Mouse (Mus musculus) midbrain, postnatal 0 days (tissue): ENCODE measurements around the gene Aunip. TPM values are rescaled to one million over a fixed set of nuclear protein-coding genes. Genes with fewer than 3 reads are reported as not detected.

ENCODE experiments used
- ATAC-seq: fragments of 200-750 bp; cut with Nextera tagmentation; 2 replicates; pipeline ENCODE4 v1.8.0; 2017; ENCODE audit warnings: moderate number of reproducible peaks, mild to moderate bottlenecking, moderate TSS enrichment, moderate library complexity; ENCODE audit not compliant: low FRiP score
- DNase-seq: peaks from one replicate; pipeline ENCODE4 v3.0.0-alpha.2; 2015; ENCODE audit warnings: low spot score
- H3K27ac ChIP-seq: fragments of 300-500 bp; sonication (generic); 2 replicates; pipeline ENCODE4 v1.5.1; 2014; ENCODE audit warnings: low read depth, mild to moderate bottlenecking, low read length, mixed read lengths
- H3K27me3 ChIP-seq: fragments of 300-500 bp; sonication (generic); 2 replicates; pipeline ENCODE4 v1.6.1; 2014; ENCODE audit warnings: low read length, control low read depth, mixed read lengths; ENCODE audit not compliant: insufficient read depth
- H3K36me3 ChIP-seq: fragments of 300-500 bp; sonication (generic); 2 replicates; pipeline ENCODE4 v1.6.1; 2014; ENCODE audit warnings: low read length, control low read depth, mixed read lengths; ENCODE audit not compliant: insufficient read depth
- H3K4me1 ChIP-seq: fragments of 300-500 bp; sonication (generic); 2 replicates; pipeline ENCODE4 v1.6.1; 2014; ENCODE audit warnings: mild to moderate bottlenecking, control low read depth, antibody characterized with exemption, low read length, mixed read lengths; ENCODE audit not compliant: insufficient read depth
- H3K4me2 ChIP-seq: fragments of 300-500 bp; sonication (generic); 2 replicates; pipeline ENCODE4 v1.6.1; 2014; ENCODE audit warnings: low read depth, mild to moderate bottlenecking, low read length, mixed read lengths; ENCODE audit not compliant: poor library complexity, severe bottlenecking
- H3K4me3 ChIP-seq: fragments of 300-500 bp; sonication (generic); 2 replicates; pipeline ENCODE4 v1.5.1; 2014; ENCODE audit warnings: low read depth, mild to moderate bottlenecking, low read length, moderate library complexity
- H3K9ac ChIP-seq: fragments of 300-500 bp; sonication (generic); replicated peaks from 2 replicates; pipeline ENCODE4 v1.6.1; 2014; ENCODE audit warnings: mild to moderate bottlenecking, low read length, moderate library complexity, mixed read lengths; ENCODE audit not compliant: poor library complexity, severe bottlenecking
- H3K9me3 ChIP-seq: fragments of 300-500 bp; sonication (generic); 2 replicates; pipeline ENCODE4 v1.6.1; 2016; ENCODE audit warnings: low read length, control low read depth
- CTCF ChIP-seq: IDR thresholded peaks from 2 replicates; pipeline ENCODE4 v1.5.1; 2016; ENCODE audit warnings: antibody characterized with exemption, mild to moderate bottlenecking
- WGBS: fragments of 180-500 bp; shearing (Covaris S2); extraction: QIAGEN DNeasy Blood & Tissue Kit; methylation state at CpG from one replicate; pipeline ENCODE4 v1.1.7; 2014; 5-methylcytosine and 5-hydroxymethylcytosine counted together
- polyA plus RNA-seq: library from polyadenylated mRNA; unstranded; fragments of >200 nt; fragmentation: Nextera tagmentation; extraction: Ambion mirVana; gene quantifications from 2 replicates; pipeline ENCODE4 v1.2.1, GENCODE M21; 2015
- total RNA-seq: library from RNA; depleted of rRNA; stranded (reverse); fragments of >200 nt; gene quantifications from 2 replicates; pipeline ENCODE4 v1.2.3, GENCODE M21; 2014

The Aunip gene
- total and polyA plus RNA-seq, 2 experiments from 2014 or later = 0.91 to 1.5 TPM

DNA sequence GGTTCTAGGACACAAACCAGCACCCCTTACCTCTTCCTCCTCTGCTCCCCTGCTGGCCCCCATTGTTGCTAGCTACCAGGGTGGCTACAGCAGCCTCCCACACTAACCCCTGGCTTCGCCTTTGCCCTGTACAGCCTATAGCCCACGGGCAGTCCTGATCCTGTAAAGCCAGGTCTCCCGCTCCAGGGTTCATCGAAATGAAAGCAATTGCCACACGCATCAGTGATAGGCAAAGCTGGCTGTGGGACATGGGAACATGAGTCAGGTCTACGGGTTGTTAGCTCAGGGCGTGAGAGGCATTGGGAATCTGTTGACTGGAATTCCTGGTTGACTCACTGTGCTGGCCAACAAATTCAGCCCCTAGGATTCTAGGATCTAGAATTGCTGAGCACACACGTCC lies 28.4 kb upstream of the Aunip start:
- 81% methylated on average over 8 of the region's 8 CpGs for WGBS
- Histone ChIP-seq H3K4me3 (no peak overlapping the region), H3K4me1 (0 out of 2 replicates have a peak, but pooled peaks cover 2% of the 10 kb centered on the region), H3K27me3 (no peaks in the 10 kb centered on the region), H3K9ac (no peak overlapping the region), H3K36me3 (no peaks in the 10 kb centered on the region), H3K9me3 (no peaks in the 10 kb centered on the region), H3K4me2 (no peak overlapping the region), H3K27ac (no peak overlapping the region)
- DNase-seq (no peak), ATAC-seq (no peak)
- no peak for TF ChIP-seq CTCF

DNA sequence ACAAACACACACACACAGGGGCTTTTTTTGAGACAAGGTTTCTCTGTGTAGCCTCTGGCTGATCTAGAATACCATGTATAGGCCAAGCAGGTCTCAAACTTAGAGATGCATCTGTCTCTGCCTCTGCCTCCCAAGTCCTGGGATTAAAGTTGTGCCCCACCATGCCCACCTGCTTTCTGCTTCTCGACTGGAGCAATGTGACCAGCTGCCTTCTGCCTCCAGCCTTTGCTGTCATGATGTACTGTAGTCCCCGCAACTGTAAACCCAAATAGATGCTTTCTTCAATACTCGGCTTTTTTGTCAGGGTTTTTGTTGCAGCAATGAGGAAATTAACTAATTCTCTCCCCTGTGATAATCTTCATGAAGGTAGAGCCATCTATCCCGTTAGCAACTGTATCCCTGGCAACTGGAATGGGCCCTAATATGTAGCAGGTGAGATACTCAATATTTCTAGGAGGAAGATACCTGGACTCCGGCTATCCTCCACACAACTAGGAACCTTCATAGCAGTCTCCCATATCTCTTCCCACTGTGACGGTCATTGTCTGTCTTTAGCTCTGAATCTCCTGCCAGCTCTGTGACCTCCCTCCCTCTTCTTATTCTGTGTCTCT lies 27.6 kb upstream of the Aunip start:
- H3K36me3 ChIP-seq = no peaks in the 10 kb centered on the region
- TF ChIP-seq CTCF = no peak
- no peak overlapping the region for H3K9ac ChIP-seq
- no peaks in the 10 kb centered on the region for H3K9me3 ChIP-seq
- no peak overlapping the region for H3K27ac ChIP-seq
- DNase-seq (no peak), ATAC-seq (no peak)
- H3K4me3 ChIP-seq = no peak overlapping the region
- no peak overlapping the region for H3K4me2 ChIP-seq
- 53% methylated on average over 6 of the region's 6 CpGs for WGBS
- no peaks in the 10 kb centered on the region for H3K27me3 ChIP-seq
- 0 out of 2 replicates have a peak, but pooled peaks cover 2% of the 10 kb centered on the region for H3K4me1 ChIP-seq

DNA sequence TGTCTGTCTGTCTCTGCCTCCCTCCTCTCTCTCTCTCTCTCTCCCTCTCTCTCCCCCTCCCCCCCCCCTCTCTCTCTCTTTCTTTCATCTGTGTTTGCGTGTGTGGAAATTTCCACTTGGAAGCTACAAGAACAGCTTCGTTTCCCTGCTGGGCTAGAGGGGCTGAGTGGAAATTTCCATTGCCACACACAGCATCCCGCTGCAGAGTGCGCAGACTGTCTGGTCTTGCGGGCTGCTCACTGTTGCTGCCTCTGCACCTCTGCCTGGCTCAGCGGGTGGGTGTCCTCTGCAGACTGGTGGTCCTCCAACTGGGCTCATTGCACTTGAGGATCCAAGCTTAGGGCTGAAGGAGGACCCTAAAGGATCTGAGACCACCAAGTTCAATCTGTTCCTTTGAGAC lies 27.1 kb upstream of the Aunip start:
- no peak for TF ChIP-seq CTCF
- Histone ChIP-seq H3K36me3 (no peaks in the 10 kb centered on the region), H3K27ac (no peak overlapping the region), H3K9me3 (no peaks in the 10 kb centered on the region), H3K4me1 (0 out of 2 replicates have a peak, but pooled peaks cover 2% of the 10 kb centered on the region), H3K9ac (no peak overlapping the region), H3K4me3 (no peak overlapping the region), H3K4me2 (no peak overlapping the region), H3K27me3 (no peaks in the 10 kb centered on the region)
- 30% methylated on average over 6 of the region's 6 CpGs for WGBS
- ATAC-seq = no peak
- DNase-seq = no peak

DNA sequence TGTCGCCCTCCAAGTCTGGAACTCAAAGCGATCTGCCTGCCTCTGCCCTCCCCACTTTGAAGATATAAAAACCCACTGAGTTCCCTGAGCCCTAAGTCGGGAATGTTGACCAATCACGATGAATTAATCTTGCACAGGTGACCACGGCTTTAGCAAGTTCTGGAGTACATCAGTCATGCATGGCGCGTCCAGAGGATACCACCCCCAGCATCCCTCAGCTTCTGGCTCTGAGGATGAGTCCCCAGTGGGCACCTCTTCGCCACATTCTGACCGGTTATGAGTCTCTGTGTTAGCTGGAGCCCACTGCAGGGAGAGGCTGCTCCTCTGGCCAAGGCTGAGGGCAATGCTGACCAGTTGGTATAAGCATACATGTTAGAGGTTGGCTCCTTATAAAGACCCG lies 26.6 kb upstream of the Aunip start:
- 0 out of 2 replicates have a peak, but pooled peaks cover 2% of the 10 kb centered on the region for H3K4me1 ChIP-seq
- WGBS = 77% methylated on average over 10 of the region's 10 CpGs
- no peaks in the 10 kb centered on the region for H3K36me3 ChIP-seq
- no peak overlapping the region for H3K27ac ChIP-seq
- ATAC-seq = no peak
- no peak for TF ChIP-seq CTCF
- no peak overlapping the region for H3K4me2 ChIP-seq
- no peaks in the 10 kb centered on the region for H3K27me3 ChIP-seq
- no peak overlapping the region for H3K4me3 ChIP-seq
- H3K9ac ChIP-seq = no peak overlapping the region
- no peak for DNase-seq
- no peaks in the 10 kb centered on the region for H3K9me3 ChIP-seq

- no peak for DNase-seq
- TF ChIP-seq CTCF = peak; percentile 30
- H3K4me1 ChIP-seq = 0 out of 2 replicates have a peak, but pooled peaks cover 2% of the 10 kb centered on the region
- H3K9me3 ChIP-seq = no peaks in the 10 kb centered on the region
- no peak overlapping the region for H3K9ac ChIP-seq
- H3K27me3 ChIP-seq = no peaks in the 10 kb centered on the region
- no peak overlapping the region for H3K27ac ChIP-seq
- no peaks in the 10 kb centered on the region for H3K36me3 ChIP-seq
- no peak for ATAC-seq
- 88% methylated on average over 5 of the region's 5 CpGs for WGBS
- H3K4me3 ChIP-seq = no peak overlapping the region
- no peak overlapping the region for H3K4me2 ChIP-seq
Observed at GRCm38 (mm10) chr4:134485151-134485900, 25.5 kb upstream of the Aunip start.

GRCm38 (mm10) chr4:134488211-134488610 lies 22.6 kb upstream of the Aunip start:
- no peak for TF ChIP-seq CTCF
- Histone ChIP-seq H3K4me2 (no peak overlapping the region), H3K9ac (no peak overlapping the region), H3K4me3 (no peak overlapping the region), H3K27me3 (no peaks in the 10 kb centered on the region), H3K36me3 (no peaks in the 10 kb centered on the region), H3K9me3 (no peaks in the 10 kb centered on the region), H3K27ac (no peak overlapping the region), H3K4me1 (0 out of 2 replicates have a peak, but pooled peaks cover 2% of the 10 kb centered on the region)
- DNase-seq = no peak
- 95% methylated on average over 5 of the region's 5 CpGs for WGBS
- ATAC-seq = no peak
